Mouse (Mus musculus) adrenal gland, adult (tissue): ENCODE measurements around the gene Hes6.

ENCODE experiments used
- DNase-seq, 2 experiments: peaks; one replicate each; pipeline ENCODE4 v3.0.0; 2022 to 2023; ENCODE audit warnings: low spot score in 1 of 2; ENCODE audit not compliant: inconsistent age in 2 of 2

The Hes6 gene

GRCm38 (mm10) chr1:91411631-91412285, 2.1 kb downstream of the Hes6 start:
- DNase-seq = peak in 1 of 2 experiments; percentile 64

- no peak for DNase-seq
Measured at GRCm38 (mm10) chr1:91407819-91408218, 6.0 kb downstream of the Hes6 start.

- DNase-seq = no peak
Measured at GRCm38 (mm10) chr1:91405406-91406169, 8.2 kb downstream of the Hes6 start.

GRCm38 (mm10) chr1:91404976-91405375, 8.9 kb downstream of the Hes6 start:
- no peak for DNase-seq

- peak; percentile 86 to 94 for DNase-seq
Measured at GRCm38 (mm10) chr1:91398260-91399062, 15.4 kb downstream of the Hes6 start, which contains the start of gene Ilkap. Gene Ilkap, minus strand, starts transcription at chr1:91398815.

- DNase-seq = peak in 1 of 2 experiments; percentile 37
Measured at GRCm38 (mm10) chr1:91397927-91398259, 15.9 kb downstream of the Hes6 start.

- no peak for DNase-seq
Measured at GRCm38 (mm10) chr1:91390369-91390768, 23.5 kb downstream of the Hes6 start.

GRCm38 (mm10) chr1:91381091-91381471, 32.8 kb downstream of the Hes6 start:
- DNase-seq = no peak

- peak; percentile 72 to 91 for DNase-seq
Measured at GRCm38 (mm10) chr1:91380453-91381090, 33.3 kb downstream of the Hes6 start.

GRCm38 (mm10) chr1:91373414-91373835, 40.4 kb downstream of the Hes6 start:
- no peak for DNase-seq

- DNase-seq = peak; percentile 66 to 82
Measured at GRCm38 (mm10) chr1:91370055-91370454, 43.8 kb downstream of the Hes6 start.

- DNase-seq = no peak
Measured at GRCm38 (mm10) chr1:91369408-91369807, 44.4 kb downstream of the Hes6 start.

GRCm38 (mm10) chr1:91367295-91367694, 46.5 kb downstream of the Hes6 start:
- DNase-seq = no peak

- peak; percentile 78 to 91 for DNase-seq
Measured at GRCm38 (mm10) chr1:91366215-91367108, 47.4 kb downstream of the Hes6 start, which contains the start of gene Erfe. Gene Erfe, plus strand, starts transcription at chr1:91366430.

- DNase-seq = no peak
Measured at GRCm38 (mm10) chr1:91365816-91366214, 48.0 kb downstream of the Hes6 start.

- DNase-seq = peak; percentile 75 to 78
Measured at GRCm38 (mm10) chr1:91364822-91365644, 48.8 kb downstream of the Hes6 start.

- no peak for DNase-seq
Measured at GRCm38 (mm10) chr1:91362113-91362512, 51.7 kb downstream of the Hes6 start.
